Mouse (Mus musculus) CD4-positive, CD25-positive, alpha-beta regulatory T cell, adult 2 months (primary cell): ENCODE results near the gene Hsd3b7.

Experiments
- DNase-seq: peaks from one replicate; pipeline ENCODE4 v3.0.0-alpha.2; 2012; ENCODE audit warnings: low read depth, low spot score

Hsd3b7 gene

GRCm38 (mm10) chr7:127800435-127801009 is at the start of gene Hsd3b7:
Gene Hsd3b7 (plus strand): TSS chr7:127800604.
- DNase-seq, result peak; percentile 84

DNA sequence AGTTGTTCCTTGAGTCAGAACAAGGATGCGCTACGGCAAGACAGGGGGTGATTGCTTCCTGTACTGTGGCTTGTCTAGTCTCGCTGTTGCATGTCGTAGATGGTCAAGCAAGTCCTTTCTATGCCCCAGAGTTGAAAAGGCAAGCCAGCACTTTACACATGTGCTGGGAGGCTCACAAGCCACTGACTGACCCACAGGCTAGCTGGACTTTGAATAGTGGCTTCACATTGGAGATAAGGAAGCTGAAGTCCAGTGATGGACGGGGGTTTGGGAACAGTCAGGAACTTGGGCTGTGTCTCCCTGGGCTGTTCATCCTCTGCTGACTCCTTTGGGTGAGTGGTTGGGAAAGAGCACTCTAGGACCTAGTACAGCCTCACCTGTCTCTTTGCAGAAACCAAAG is 48.8 kb upstream of the Hsd3b7 start:
- no peak for DNase-seq

DNA sequence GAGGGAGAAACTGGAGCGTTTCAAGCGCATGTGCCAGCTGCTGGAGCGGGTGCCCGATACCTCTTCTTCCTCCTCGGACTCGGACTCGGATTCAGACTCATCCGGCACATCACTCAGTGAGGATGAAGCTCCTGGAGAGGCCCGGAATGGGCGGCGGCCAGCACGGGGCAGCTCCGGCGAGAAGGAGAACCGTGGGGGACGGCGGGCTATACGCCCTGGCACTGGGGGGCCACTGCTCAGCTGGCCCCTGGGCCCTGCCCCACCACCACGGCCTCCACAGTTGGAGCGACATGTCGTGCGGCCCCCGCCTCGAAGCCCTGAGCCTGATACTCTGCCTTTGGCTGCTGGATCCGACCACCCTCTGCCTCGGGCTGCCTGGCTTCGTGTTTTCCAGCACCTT is 48.3 kb upstream of the Hsd3b7 start:
- DNase-seq, result no peak

GRCm38 (mm10) chr7:127753158-127753557 is 47.2 kb upstream of the Hsd3b7 start:
- DNase-seq, result no peak

DNA sequence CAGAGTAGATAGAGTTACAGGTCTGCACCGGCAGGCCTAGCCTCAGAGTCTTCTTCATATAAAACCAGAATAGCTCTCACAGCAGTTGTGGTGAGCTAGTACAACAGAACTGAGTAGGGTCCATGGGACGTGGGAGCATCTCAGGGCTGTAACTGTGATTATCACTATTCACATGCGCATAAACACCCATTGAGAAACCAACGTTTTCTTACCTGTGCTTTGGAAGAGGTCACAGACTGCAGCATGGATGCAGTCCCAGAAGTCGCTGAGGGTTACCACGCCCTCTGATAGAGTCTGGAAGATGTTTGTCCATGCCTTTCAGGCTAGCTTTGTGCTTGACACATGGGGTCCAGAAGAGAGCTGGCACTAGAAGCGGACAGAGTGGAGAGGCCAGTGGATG is 46.7 kb upstream of the Hsd3b7 start:
- DNase-seq, result no peak

- DNase-seq, result no peak
Measured at GRCm38 (mm10) chr7:127759716-127760115, 40.7 kb upstream of the Hsd3b7 start.

DNA sequence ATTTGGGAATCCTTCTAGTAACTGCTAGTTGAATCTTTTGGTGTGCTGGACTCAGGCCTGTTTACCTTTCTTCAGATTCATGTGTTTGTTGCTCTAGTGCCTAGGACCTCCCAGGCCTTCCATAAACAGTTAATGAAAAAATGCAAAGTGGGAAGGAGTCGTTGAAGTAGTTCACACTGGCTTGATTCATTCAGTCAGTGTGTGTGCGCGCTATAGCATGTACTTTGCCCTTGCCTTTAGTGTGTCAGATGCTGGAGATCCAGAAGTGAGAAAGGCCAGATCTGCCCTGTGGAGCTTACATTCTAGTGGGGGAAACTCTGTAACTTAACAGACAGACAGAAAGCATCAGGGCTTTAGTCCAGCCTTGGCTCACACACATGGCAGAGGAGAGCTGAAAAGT is 39.9 kb upstream of the Hsd3b7 start:
- DNase-seq, result no peak

DNA sequence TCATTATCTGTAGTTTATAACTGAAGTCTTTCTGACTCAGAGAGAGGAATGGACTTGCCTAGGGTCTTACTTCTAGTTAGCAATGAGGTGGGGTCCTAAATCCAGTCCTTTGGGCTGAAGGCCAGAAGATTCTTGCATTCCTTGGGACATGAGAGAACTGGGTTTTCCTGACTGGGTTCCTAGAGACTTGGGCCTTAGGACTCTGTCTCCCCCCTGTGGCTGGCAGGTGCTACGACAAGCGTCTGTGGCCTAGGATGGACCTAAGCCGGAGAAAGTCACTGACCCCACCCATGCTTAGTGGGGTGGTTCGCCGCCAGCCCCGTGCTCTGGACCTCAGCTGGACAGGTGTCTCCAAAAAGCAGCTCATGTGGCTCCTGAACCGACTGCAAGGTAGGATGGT is 39.4 kb upstream of the Hsd3b7 start:
- peak; percentile 79 for DNase-seq

GRCm38 (mm10) chr7:127763642-127764041 is 36.8 kb upstream of the Hsd3b7 start:
- DNase-seq, result no peak

GRCm38 (mm10) chr7:127765756-127766155 is 34.6 kb upstream of the Hsd3b7 start:
- DNase-seq, result no peak

DNA sequence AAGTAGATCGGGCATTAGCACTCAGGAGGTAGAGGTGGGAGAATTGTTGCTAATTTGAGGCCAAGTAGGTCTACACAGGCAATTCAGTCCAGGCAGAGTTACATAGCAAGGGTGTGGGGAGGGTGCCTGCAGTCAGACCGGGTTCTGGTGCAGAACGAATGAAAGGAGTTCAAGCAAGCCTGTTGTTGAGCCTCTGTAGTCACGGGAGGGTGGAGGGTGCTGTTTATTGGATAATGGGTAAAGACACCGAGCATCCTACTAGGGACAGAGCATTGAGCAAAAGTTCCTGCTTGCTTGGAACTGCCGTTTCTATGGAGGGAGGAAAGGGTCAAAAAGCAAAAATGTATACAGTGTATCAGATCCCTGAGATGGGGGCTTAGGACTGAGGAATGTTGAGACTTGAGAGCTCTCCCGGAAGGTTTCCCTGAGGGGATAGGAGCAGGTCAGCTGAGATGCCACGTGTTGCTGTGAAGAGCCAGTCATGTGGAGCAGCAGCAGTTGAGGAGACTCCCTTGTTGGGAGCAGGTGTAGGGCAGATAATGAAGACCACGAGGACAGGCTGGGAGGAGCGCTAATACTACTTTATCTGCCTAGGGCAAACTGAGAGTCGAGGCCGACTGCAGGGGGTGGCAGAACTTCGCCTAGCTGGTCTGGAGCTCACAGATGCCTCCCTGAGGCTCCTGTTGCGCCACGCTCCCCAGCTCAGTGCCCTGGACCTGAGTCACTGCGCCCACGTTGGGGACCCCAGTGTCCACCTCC is 33.4 kb upstream of the Hsd3b7 start:
- DNase-seq, result no peak

GRCm38 (mm10) chr7:127767671-127768345 is 32.6 kb upstream of the Hsd3b7 start:
- no peak for DNase-seq

DNA sequence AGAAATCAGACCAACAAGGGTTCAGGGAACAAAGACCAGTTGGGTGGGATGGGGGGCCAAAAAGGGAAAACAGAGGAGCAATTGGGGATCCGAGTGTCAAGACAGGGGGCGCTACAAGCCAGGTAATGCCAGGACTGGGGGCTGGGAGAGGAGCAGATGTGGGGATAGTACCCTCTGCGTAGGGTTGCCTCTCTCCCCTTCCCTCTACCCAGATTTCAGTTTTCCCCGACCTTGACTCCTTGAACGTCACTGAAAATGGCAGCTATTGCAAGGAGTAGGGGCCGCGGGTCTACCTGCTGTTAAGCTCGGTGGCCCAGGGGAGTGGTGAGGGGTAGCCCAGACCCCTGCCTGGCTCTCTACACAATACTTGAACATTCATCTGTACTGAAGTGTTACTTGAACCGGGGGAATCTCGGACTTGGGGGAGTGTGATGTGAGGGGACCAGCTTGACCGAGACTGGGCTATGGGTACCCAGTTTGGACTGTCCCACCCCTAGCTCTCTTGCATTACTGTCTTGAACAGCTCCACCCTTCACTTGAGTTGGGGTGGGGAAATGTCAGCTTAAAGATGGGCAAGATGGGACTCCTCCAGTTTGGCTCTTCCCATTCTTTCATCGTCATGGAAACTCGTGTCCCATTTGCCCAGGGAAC is 31.9 kb upstream of the Hsd3b7 start:
- peak; percentile 40 for DNase-seq

DNA sequence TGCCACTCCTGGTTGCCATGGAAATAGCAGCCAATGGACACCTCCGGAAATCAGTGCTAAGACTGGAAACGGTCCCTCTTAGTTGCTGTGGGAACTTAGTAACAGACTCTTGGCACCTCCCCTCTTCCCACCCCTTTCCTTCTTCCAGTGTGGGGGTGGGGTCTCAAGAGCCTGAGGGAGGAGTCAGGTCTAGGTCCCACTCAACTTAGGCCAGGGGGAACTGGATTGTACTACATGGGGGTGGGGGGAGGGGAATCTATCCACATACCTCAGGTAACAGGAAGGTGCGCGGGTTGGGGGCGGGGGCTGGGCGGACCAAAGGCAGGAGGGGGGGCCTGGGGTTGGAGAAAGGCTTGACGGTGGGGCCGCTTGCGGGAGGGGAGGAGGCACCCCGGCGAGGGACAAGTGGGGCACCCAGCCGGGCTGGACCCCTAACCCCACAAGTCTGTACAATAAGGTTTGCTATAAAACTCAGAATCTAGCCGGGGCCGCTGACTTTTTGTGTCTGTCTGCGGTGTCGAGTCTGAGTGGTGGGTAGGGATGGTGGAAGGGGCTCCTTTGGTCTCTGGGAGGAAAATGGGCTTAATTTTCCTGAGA is 31.3 kb upstream of the Hsd3b7 start:
- peak; percentile 82 for DNase-seq

GRCm38 (mm10) chr7:127769651-127770038 is 30.8 kb upstream of the Hsd3b7 start, which contains the start of gene Orai3:
Gene Orai3 (plus strand): TSS chr7:127769815.
- DNase-seq, result peak; percentile 68

DNA sequence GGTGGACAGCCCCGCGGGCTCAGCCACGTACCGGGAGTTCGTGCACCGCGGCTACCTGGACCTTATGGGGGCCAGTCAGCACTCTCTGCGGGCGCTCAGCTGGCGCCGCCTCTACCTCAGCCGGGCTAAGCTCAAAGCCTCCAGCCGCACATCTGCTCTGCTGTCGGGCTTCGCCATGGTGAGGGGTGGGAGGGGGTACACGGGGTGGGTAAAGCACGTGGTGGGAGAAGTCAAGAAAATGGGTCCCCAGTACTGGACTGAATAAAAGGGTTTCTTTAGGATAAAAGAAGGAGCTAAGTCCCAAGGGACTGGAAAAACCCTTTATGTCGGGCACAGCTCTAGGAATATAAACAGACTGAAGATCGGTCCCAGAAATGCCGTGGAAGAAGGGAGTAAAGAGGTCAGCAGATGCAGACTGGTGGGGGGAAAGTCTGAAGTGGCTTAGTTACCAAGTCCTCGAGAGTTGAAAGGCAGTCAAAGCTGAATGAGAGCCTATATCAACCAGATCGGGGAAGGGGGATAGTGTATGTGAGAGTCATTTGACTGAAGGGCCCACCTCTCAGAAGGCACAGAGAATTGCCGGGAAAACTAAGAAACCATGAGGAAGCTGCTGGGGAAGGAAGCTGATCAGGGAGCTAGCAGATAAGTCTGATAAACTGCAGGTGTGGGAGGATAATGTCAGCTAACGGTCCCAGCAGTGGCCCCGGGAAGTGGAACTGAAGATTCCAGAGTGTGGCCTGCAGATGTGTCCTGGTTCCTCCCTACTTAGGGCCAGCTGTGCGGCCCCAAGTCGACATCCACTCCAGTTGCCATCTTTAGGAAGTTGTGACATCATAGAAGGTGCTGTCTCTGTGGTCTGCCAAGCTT is 30.1 kb upstream of the Hsd3b7 start:
- no peak for DNase-seq

- DNase-seq, result no peak
Measured at GRCm38 (mm10) chr7:127771262-127771661, 29.1 kb upstream of the Hsd3b7 start.

DNA sequence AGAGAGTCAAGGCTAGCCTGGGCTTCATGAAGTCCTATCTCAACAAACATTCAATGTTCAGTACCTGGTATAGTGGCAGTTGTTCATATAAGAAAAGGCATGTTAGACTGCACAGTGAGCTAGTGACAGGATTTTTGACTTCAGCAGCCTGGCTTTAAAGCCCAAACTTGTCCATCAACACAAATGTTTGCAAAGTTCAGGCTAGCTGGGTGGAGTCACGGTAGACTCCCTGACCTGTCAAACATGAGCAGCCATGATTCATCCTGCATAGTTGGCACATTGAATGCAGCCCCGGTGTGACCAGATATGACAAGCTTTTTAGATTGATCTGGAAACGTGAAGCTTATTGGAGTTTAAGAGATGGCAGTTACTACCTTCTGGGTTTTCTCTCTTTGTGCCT is 28.3 kb upstream of the Hsd3b7 start:
- DNase-seq, result no peak

DNA sequence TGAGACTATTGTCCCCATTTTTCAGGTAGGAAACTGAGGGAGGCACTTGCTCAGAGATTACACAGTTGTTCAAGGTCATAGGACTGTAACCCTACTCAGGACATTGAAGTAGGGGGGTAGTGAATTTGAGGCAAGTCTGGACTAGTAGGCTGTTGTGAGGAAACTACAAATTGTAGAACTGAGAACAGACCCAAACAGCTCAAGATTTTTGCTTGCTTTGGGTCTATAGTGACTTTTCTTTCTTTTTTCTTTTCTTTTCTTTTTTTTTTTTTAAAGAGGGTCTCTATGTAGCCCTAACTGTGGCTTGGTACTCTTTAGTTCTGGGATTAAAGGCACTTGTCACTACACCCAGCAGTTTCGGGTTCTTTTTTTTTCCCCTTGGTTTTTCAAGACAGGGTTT is 27.8 kb upstream of the Hsd3b7 start:
- no peak for DNase-seq

DNA sequence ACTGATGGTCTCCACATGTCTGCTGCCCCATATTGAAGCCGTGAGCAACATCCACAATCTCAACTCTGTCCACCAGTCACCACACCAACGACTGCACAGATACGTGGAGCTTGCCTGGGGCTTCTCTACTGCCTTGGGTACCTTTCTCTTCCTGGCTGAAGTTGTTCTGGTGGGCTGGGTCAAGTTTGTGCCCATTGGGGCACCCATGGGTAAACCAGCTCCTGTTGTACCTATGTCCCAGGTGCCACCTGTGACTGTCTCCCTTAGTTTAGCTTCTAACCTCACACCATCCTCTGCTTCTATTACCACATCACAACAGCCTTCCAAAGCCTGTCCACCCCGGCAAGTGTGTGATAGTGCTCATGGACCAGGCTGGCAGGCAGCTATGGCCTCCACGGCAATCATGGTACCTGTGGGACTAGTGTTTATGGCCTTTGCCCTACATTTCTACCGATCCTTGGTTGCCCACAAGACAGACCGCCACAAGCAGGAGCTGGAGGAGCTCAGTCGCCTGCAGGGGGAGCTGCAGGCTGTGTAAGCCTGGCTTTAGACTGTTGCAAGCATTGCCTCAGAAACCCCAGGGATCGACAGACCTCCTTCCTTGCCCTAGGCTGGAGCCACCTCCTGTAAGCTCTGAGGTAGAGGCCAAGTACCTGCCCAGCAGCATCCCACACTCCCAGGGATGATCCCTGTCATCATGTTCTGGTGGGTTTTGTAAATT is 26.6 kb upstream of the Hsd3b7 start:
- peak; percentile 90 for DNase-seq
